Mouse (Mus musculus) limb, embryonic 14.5 days (tissue): ENCODE data around the gene Vav2. TPM values are rescaled to one million over a fixed set of nuclear protein-coding genes. Genes with fewer than 3 reads are reported as not detected.

Source experiments
- ATAC-seq: fragments of 200-750 bp; cut with Nextera tagmentation; 2 replicates; pipeline ENCODE4 v1.8.0; 2017; ENCODE audit warnings: low read depth, moderate number of reproducible peaks, moderate TSS enrichment; ENCODE audit not compliant: low FRiP score
- DNase-seq: peaks from one replicate; pipeline ENCODE4 v3.0.0-alpha.2; 2015; ENCODE audit warnings: low spot score
- H3K27ac ChIP-seq: fragments of 300-500 bp; sonication (generic); replicated peaks from 2 replicates; pipeline ENCODE4 v1.5.1; 2014; ENCODE audit warnings: low read depth, mild to moderate bottlenecking, low read length, moderate library complexity, mixed read lengths
- H3K27me3 ChIP-seq: fragments of 300-500 bp; sonication (generic); 2 replicates; pipeline ENCODE4 v1.6.1; 2014; ENCODE audit warnings: low read length, mixed read lengths; ENCODE audit not compliant: control insufficient read depth, insufficient read depth
- H3K36me3 ChIP-seq: fragments of 300-500 bp; sonication (generic); 2 replicates; pipeline ENCODE4 v1.6.1; 2014; ENCODE audit warnings: mild to moderate bottlenecking, low read length, moderate library complexity, mixed read lengths; ENCODE audit not compliant: control insufficient read depth, insufficient read depth
- H3K4me1 ChIP-seq: fragments of 300-500 bp; sonication (generic); 2 replicates; pipeline ENCODE4 v1.6.1; 2014; ENCODE audit warnings: antibody characterized with exemption, low read length, mixed read lengths; ENCODE audit not compliant: control insufficient read depth, insufficient read depth
- H3K4me2 ChIP-seq: fragments of 300-500 bp; sonication (generic); replicated peaks from 2 replicates; pipeline ENCODE4 v1.6.1; 2014; ENCODE audit warnings: low read depth, mild to moderate bottlenecking, low read length, moderate library complexity; ENCODE audit not compliant: severe bottlenecking
- H3K4me3 ChIP-seq: fragments of 300-500 bp; sonication (generic); replicated peaks from 2 replicates; pipeline ENCODE4 v1.5.1; 2014; ENCODE audit warnings: low read length
- H3K9ac ChIP-seq: fragments of 300-500 bp; sonication (generic); 2 replicates; pipeline ENCODE4 v1.6.1; 2014; ENCODE audit warnings: mild to moderate bottlenecking, low read depth, low read length, moderate library complexity; ENCODE audit not compliant: severe bottlenecking
- H3K9me3 ChIP-seq: fragments of 300-500 bp; sonication (generic); 2 replicates; pipeline ENCODE4 v1.6.1; 2016; ENCODE audit warnings: low read length; ENCODE audit not compliant: control insufficient read depth
- POLR2A ChIP-seq: fragments of 200-500 bp; IDR thresholded peaks from 2 replicates; pipeline ENCODE4 v1.8.0; 2012; ENCODE audit warnings: inconsistent platforms, mild to moderate bottlenecking, moderate library complexity, borderline replicate concordance; ENCODE audit not compliant: insufficient read depth, insufficient read length; ENCODE audit errors: extremely low read depth
- WGBS: fragments of 180-500 bp; shearing (Covaris S2); extraction: QIAGEN DNeasy Blood & Tissue Kit; methylation state at CpG from one replicate; pipeline ENCODE4 v1.1.7; 2014; 5-methylcytosine and 5-hydroxymethylcytosine counted together
- polyA plus RNA-seq, 2 experiments: library from polyadenylated mRNA; depleted of rRNA in 1 of 2; stranded (reverse) in 1 of 2; unstranded in 1 of 2; fragments of >200 nt; fragmentation: Nextera tagmentation in 1 of 2; extraction: Ambion mirVana in 1 of 2; gene quantifications; 2 replicates each; pipeline versions ENCODE4 v1.2.1 to v1.2.3; 2012 to 2014

Gene Vav2
- polyA plus RNA-seq, 2 experiments: 5.9 to 19.6 TPM

DNA sequence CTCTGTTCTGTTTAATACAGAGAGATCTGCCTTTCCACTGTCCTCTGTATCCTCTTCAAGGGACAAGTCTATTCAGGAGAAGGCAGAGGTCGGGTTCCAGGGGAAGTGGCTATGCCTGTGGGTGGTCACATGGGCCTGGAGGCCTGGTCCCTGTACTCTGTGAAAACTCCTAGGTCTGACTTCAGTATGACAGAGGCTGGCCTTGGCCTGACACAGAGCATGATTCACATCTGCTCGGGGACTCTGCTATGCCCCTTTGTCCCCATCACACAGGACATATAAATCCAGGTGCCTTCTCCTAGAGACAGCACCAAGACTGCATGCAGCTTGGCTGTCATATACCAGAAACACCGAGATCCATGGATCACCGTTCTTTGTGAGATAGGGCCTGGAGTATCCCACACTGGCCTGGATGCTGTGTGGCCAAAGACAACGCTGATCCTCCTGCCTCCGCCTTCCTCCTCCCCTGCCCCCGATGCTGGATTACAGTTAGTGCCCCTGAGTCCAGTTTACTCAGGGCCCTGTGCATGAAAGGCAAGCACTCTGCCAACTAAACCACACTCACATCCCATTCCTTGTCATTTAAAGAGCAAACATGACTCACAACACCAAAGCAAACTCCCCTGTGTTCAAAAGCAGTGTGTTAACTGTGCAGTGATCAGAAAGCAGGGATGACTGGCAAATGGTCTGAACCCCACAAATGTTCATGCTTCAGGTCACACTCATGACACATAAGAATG, 139.7 kb downstream of the Vav2 start:
- Histone ChIP-seq H3K27me3 (no peaks in the 10 kb centered on the region), H3K4me1 (peaks cover 4% of the 10 kb centered on the region; the same call in 1 of the 2 replicates), H3K36me3 (peaks cover 26% of the 10 kb centered on the region), H3K9ac (no peak overlapping the region), H3K4me3 (no peak overlapping the region), H3K27ac (peak overlapping the region; percentile 13; the same call in 1 of the 2 replicates), H3K9me3 (no peaks in the 10 kb centered on the region), H3K4me2 (no peak overlapping the region)
- ATAC-seq (no peak), DNase-seq (no peak)
- TF ChIP-seq POLR2A: no peak
- WGBS: 78% methylated on average over 7 of the region's 7 CpGs

DNA sequence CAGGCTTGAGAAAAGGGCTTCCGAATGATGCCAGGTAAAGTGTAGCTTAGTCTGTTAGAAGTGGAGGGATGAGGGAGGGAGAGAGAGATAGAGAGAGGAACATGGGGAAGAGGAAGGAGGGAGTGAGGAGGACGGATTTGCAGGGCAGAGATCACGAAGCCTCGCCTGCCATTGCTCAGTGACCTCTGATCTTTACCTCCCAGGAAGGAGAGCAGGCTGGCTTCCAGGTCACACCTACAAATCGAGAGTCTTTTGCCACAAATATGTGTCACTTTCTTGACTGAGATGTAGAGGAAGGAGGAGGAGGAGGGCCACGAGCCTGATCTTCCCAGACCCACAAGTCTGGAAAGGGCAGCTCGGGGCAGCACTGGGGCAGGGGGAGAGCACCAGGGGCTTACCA, 142.4 kb downstream of the Vav2 start:
- Histone ChIP-seq H3K4me2 (no peak overlapping the region), H3K9me3 (no peaks in the 10 kb centered on the region), H3K9ac (no peak overlapping the region), H3K27ac (no peak overlapping the region), H3K4me3 (no peak overlapping the region), H3K27me3 (no peaks in the 10 kb centered on the region), H3K36me3 (peaks cover 13% of the 10 kb centered on the region), H3K4me1 (peaks cover 4% of the 10 kb centered on the region; the same call in 1 of the 2 replicates)
- DNase-seq: no peak
- TF ChIP-seq POLR2A: no peak
- ATAC-seq: no peak
- 66% methylated on average over 7 of the region's 7 CpGs for WGBS

DNA sequence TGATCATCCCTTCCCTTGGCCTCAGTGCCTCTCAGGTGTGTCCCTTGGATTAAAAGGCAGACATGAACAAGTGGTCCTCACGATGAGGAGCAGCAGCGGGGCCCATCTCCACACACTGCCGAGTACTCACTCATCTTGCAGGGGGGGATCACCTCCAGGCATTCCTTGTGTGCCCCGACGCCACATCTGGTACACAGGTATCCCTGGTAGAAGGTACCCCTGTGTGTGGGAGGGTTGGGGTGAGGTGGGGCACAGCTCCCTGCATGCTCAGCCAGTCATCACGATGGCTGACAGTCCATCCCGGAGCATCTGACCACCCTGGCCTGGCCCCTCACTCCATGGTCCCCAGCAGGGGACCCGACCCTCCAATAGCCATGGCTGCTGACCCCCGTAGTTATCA, 145.1 kb downstream of the Vav2 start:
- H3K27me3 ChIP-seq: no peaks in the 10 kb centered on the region
- H3K4me2 ChIP-seq: no peak overlapping the region
- no peak overlapping the region for H3K27ac ChIP-seq
- H3K9ac ChIP-seq: no peak overlapping the region
- no peaks in the 10 kb centered on the region for H3K4me1 ChIP-seq
- WGBS: 85% methylated on average over 9 of the region's 9 CpGs
- TF ChIP-seq POLR2A: no peak
- peaks cover 23% of the 10 kb centered on the region for H3K36me3 ChIP-seq
- ATAC-seq (no peak), DNase-seq (no peak)
- H3K4me3 ChIP-seq: no peak overlapping the region
- H3K9me3 ChIP-seq: no peaks in the 10 kb centered on the region

DNA sequence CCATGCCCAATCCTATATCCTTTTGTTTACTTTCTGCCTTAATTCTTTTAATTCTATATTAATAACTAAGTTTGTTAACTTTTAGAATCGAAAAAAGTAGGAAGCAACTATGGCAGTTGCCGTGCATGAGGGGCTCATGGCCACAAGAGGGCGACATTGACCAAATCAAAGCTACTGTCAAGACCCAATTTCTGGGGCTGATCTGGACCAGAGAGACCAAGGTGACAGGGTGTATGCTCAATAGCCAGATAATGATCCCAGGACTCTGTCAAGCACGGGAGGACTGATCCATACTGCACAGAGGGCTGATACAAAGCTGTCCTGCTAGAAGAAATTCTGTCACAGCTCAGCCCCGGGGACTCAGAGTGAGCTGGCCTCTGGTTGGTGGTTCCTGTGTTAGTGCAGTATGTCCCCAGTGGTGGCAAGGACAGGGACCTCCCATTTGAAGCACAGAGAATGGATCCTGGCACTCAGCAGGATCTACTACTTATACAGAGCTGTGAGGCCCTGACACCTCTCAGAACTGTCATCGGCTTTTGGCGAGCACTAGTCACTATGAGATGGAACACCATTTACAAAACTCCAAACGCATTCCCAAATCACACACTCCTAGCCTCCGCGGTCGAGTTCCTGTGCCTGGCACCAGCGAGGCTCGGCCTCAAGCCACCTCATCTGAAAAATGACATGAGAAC, 145.8 kb downstream of the Vav2 start:
- ATAC-seq: peak; percentile 28; the same call in 1 of the 2 replicates
- peaks cover 25% of the 10 kb centered on the region for H3K36me3 ChIP-seq

DNA sequence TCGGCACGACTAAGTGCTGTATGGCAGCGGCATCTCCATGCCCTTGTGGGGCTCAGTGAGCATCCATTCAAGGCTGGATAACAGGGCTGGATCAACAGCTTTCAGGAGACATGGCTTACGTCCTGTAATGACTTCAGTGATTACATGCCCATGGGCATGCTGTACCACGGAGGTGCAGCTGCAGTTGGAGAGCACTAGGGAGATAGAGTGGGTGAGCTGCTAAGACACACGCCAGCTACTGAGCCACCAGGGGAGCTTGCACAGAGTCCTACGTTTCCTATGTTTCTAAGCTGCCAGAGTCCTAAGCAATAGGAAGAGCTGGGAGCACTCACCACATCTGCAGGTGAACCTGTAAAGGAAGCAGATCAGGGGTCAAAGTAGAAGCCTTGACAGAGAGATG, 148.0 kb downstream of the Vav2 start:
- no peak for DNase-seq
- WGBS: 94% methylated on average over 7 of the region's 7 CpGs
- TF ChIP-seq POLR2A: no peak
- no peak overlapping the region for H3K4me2 ChIP-seq
- no peak overlapping the region for H3K4me3 ChIP-seq
- H3K9ac ChIP-seq: no peak overlapping the region
- no peaks in the 10 kb centered on the region for H3K4me1 ChIP-seq
- peaks cover 39% of the 10 kb centered on the region for H3K36me3 ChIP-seq
- H3K27ac ChIP-seq: no peak overlapping the region
- H3K9me3 ChIP-seq: no peaks in the 10 kb centered on the region
- no peaks in the 10 kb centered on the region for H3K27me3 ChIP-seq
- no peak for ATAC-seq

More for the DNA sequence above, 145.8 kb downstream of the Vav2 start:
- H3K9ac ChIP-seq: no peak overlapping the region
- TF ChIP-seq POLR2A: no peak
- H3K27ac ChIP-seq: no peak overlapping the region
- no peak overlapping the region for H3K4me2 ChIP-seq
- H3K4me3 ChIP-seq: no peak overlapping the region
- no peaks in the 10 kb centered on the region for H3K9me3 ChIP-seq
- no peaks in the 10 kb centered on the region for H3K4me1 ChIP-seq
- WGBS: 73% methylated on average over 13 of the region's 13 CpGs
- peak; percentile 80 for DNase-seq
- no peaks in the 10 kb centered on the region for H3K27me3 ChIP-seq
